Mouse (Mus musculus) intestine, embryonic 14.5 days (tissue): Measurements from ENCODE around the gene Cbx1. TPM values are rescaled to one million over a fixed set of nuclear protein-coding genes. Genes with fewer than 3 reads are reported as not detected.

Experiments
- ATAC-seq: fragments of 200-750 bp; cut with Nextera tagmentation; replicated peaks from 2 replicates; pipeline ENCODE4 v1.8.0; 2017; ENCODE audit warnings: low read depth, moderate number of reproducible peaks, moderate TSS enrichment, moderate library complexity; ENCODE audit not compliant: low FRiP score, low TSS enrichment
- DNase-seq: peaks from one replicate; pipeline ENCODE4 v3.0.0-alpha.2; 2018; ENCODE audit warnings: low spot score
- H3K27ac ChIP-seq: fragments of 300-500 bp; sonication (generic); 2 replicates; pipeline ENCODE4 v1.5.1; 2014; ENCODE audit warnings: low read depth, mild to moderate bottlenecking, control low read depth
- H3K27me3 ChIP-seq: fragments of 300-500 bp; sonication (generic); replicated peaks from 2 replicates; pipeline ENCODE4 v1.6.1; 2014; ENCODE audit warnings: low read length, control low read depth; ENCODE audit not compliant: control insufficient read depth, insufficient read depth
- H3K36me3 ChIP-seq: fragments of 300-500 bp; sonication (generic); 2 replicates; pipeline ENCODE4 v1.6.1; 2014; ENCODE audit warnings: low read length, control low read depth; ENCODE audit not compliant: control insufficient read depth, insufficient read depth
- H3K4me1 ChIP-seq: fragments of 300-500 bp; sonication (generic); replicated peaks from 2 replicates; pipeline ENCODE4 v1.6.1; 2014; ENCODE audit warnings: low read length, control low read depth, mixed read lengths; ENCODE audit not compliant: control insufficient read depth, insufficient read depth
- H3K4me2 ChIP-seq: fragments of 300-500 bp; sonication (generic); 2 replicates; pipeline ENCODE4 v1.6.1; 2014; ENCODE audit warnings: low read length
- H3K4me3 ChIP-seq: fragments of 300-500 bp; sonication (generic); 2 replicates; pipeline ENCODE4 v1.5.1; 2014; ENCODE audit warnings: low read depth, low read length, control low read depth, mixed read lengths
- H3K9ac ChIP-seq: fragments of 300-500 bp; sonication (generic); 2 replicates; pipeline ENCODE4 v1.6.1; 2014; ENCODE audit warnings: mild to moderate bottlenecking, low read length
- H3K9me3 ChIP-seq: fragments of 300-500 bp; sonication (generic); 2 replicates; pipeline ENCODE4 v1.6.1; 2016; ENCODE audit warnings: low read length, control low read depth; ENCODE audit not compliant: control insufficient read depth
- WGBS: fragments of 180-500 bp; shearing (Covaris S2); extraction: QIAGEN DNeasy Blood & Tissue Kit; methylation state at CpG from one replicate; pipeline ENCODE4 v1.1.7; 2014; 5-methylcytosine and 5-hydroxymethylcytosine counted together
- polyA plus RNA-seq: library from polyadenylated mRNA; unstranded; fragments of >200 nt; fragmentation: Nextera tagmentation; extraction: Ambion mirVana; gene quantifications from 2 replicates; pipeline ENCODE4 v1.2.1, GENCODE M21; 2014

Cbx1 gene
- polyA plus RNA-seq, 1 experiment from 2014 or later = 87.8 TPM

DNA sequence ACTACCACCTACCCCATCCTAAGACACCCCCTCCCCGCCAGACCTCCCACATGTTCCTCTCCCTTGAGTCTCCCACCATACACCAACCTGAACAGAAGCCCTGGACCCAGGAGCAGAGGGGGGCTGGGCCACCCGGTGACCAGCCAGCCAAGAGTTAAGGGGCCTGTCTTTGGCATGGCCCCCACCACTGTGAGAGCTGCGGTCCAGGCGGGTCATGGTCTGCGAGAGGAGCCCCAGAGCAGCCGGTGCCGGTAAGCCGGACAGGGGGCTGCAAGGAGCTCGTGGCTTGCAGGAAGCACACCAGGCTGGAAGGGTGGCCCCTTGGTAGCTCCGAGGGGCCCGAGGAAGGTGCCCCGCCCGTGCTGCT lies 34.5 kb downstream of the Cbx1 start:
- Histone ChIP-seq H3K27ac (peak overlapping the region; percentile 36; the same call in 1 of the 2 replicates), H3K4me2 (peak overlapping the region; percentile 86), H3K4me1 (peaks cover 52% of the 10 kb centered on the region), H3K9me3 (no peaks in the 10 kb centered on the region), H3K27me3 (no peaks in the 10 kb centered on the region), H3K4me3 (peak overlapping the region; percentile 45), H3K36me3 (peaks cover 65% of the 10 kb centered on the region), H3K9ac (peak overlapping the region; percentile 38; the same call in 1 of the 2 replicates)
- WGBS = 10% methylated on average over 13 of the region's 13 CpGs
- DNase-seq = no peak
- ATAC-seq = peak; percentile 40; the same call in 1 of the 2 replicates

DNA sequence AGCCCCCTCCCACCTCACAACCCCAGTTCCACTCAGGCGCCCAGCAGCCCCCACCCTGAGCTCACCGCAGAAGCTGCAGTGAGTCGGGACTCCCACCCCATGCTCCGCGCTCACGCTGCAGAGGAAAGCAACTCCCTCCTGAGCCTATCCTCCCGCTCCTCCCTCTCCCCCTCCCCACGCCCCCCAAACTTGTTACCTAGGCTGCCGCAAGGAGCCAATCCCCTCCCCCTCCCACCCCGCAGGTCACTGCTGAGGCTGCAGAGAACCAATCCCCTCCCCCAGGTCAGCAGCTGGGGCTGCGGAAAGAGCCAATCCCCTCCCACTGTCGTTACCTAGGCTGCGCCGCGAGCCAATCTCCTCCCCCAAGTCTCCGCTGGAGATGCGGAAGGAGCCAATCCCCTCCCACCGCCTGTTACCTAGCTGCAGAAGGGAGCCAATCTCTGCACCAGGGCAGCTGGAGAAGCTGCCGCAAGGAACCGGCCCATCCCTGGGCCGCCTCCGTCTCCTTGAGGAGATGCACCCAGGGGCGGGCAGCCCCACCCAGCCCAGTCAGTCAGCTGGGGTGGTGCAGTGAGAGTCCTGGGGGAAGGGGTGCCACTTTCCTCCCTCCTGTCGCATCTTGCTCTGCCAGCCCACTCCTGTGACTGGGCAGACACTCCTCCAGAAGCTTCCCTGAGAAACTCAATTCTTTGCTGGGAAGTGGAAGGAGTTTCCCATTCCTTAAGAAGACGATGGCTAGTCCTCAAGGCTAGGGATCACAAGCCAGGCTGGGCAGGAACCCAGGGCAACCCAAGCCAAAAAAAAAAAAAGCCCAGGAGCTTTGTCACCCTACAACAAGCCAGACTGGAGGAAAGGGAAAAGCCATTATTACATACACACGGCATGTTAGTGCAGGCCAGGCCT lies 35.2 kb downstream of the Cbx1 start:
- Histone ChIP-seq H3K4me2 (peak overlapping the region; percentile 86), H3K9ac (peak overlapping the region; percentile 38; the same call in 1 of the 2 replicates), H3K4me1 (peaks cover 57% of the 10 kb centered on the region), H3K9me3 (no peaks in the 10 kb centered on the region), H3K27ac (peak overlapping the region; percentile 75), H3K27me3 (no peaks in the 10 kb centered on the region), H3K4me3 (peak overlapping the region; percentile 45), H3K36me3 (peaks cover 58% of the 10 kb centered on the region)
- ATAC-seq (peak; percentile 88), DNase-seq (peak; percentile 90)
- 2% methylated on average over 23 of the region's 26 CpGs for whole genome bisulfite sequencing

DNA sequence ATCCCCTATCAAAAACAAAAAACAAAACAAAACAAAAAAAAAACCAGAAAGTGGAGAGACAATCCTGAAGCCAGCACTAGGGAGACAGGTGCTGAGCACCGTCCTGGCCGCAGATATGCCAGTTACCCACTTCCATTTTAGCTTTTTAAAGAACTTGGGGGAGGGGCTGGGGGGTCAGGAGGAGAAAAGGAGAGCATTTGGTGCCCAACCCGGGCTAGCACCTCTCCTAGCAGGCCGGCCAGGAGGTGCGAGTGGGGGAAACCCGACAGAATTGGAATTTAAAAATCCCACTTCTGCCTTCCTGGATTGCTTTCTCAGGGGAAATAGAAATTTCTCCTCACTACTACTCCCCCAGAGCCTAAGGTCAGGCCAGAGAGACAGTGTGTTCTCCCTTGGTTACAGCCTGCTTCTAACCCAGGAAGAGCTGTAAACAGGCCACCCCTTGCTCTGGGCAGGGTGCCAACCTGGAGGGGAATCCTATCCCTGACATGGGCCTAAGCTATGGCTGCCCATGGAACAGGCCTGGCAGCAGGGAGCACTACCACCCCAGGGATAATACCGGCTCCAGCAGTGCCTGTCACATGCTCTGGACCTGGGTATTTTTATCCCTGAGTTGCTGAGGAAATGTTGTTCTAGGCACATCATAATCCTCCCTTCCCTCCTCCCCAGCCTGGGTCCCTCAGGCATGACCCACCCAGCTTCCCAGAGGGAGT lies 36.0 kb downstream of the Cbx1 start:
- no peak for ATAC-seq
- no peak overlapping the region for H3K4me3 ChIP-seq
- H3K36me3 ChIP-seq = peaks cover 50% of the 10 kb centered on the region

DNA sequence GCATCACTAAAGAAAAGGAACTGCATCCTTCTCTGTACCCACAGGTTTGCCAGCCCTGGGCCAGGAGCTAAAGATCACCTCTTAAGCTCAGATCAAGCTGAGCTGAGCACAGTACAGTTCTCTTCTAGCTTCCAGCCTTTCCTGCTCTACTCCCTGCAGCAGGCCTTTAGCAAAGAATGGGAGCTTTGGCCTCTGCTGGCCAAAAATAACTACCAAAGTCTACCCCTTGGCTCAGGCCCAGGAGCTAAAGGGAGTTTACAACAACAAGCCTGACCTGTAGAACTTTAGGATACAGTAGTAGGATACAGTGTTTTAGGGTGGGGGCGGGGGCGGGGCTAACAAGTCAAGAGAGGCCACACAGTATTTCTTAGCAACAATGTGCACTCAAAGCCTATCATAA lies 37.6 kb downstream of the Cbx1 start:
- no peak for ATAC-seq
- H3K27me3 ChIP-seq = no peaks in the 10 kb centered on the region
- H3K4me1 ChIP-seq = peaks cover 57% of the 10 kb centered on the region

More for the DNA sequence above, 36.0 kb downstream of the Cbx1 start:
- peak overlapping the region; percentile 86 for H3K4me2 ChIP-seq
- H3K9me3 ChIP-seq = no peaks in the 10 kb centered on the region
- WGBS = 33% methylated on average over 7 of the region's 7 CpGs
- peak overlapping the region; percentile 75 for H3K27ac ChIP-seq
- peak; percentile 57 for DNase-seq
- H3K4me1 ChIP-seq = peaks cover 57% of the 10 kb centered on the region
- H3K27me3 ChIP-seq = no peaks in the 10 kb centered on the region
- no peak overlapping the region for H3K9ac ChIP-seq

DNA sequence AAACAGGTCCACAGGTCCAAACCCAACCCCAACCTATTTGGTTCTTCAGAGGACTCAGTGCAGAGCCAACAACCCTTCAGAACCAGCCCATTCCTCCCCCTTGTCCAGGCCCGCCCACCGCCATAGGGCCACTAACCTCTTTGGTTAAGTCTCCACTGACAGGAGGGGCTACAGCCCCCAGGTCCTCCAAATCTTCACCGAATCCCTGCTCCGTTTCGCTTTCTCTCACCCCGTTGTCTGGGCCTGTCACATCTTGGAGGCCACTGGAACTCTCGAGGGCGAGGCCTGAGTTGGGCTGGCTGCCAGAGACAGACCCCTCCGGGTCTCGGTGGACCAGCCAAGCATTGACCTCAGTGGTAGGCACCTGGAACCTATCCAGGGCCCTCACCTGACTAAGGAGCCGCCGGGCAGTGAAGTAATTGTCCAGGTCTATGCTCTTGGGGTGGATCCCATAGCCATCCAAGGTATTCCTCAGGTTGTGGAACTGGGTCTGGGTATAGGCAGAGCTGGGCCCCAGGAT lies 38.2 kb downstream of the Cbx1 start:
- ATAC-seq (no peak), DNase-seq (no peak)
- Histone ChIP-seq H3K9ac (peak overlapping the region; percentile 11; the same call in 1 of the 2 replicates), H3K36me3 (peaks cover 28% of the 10 kb centered on the region), H3K9me3 (no peaks in the 10 kb centered on the region), H3K4me2 (peak overlapping the region; percentile 26), H3K27me3 (no peaks in the 10 kb centered on the region), H3K27ac (no peak overlapping the region), H3K4me3 (no peak overlapping the region), H3K4me1 (peaks cover 57% of the 10 kb centered on the region)
- 86% methylated on average over 12 of the region's 12 CpGs for WGBS

More for the DNA sequence above, 37.6 kb downstream of the Cbx1 start:
- no peak for DNase-seq
- peaks cover 34% of the 10 kb centered on the region for H3K36me3 ChIP-seq
- peak overlapping the region; percentile 16 for H3K9ac ChIP-seq
- WGBS = 77% methylated on average over 2 of the region's 2 CpGs
- H3K9me3 ChIP-seq = no peaks in the 10 kb centered on the region
- peak overlapping the region; percentile 26 for H3K4me2 ChIP-seq
- H3K27ac ChIP-seq = no peak overlapping the region
- H3K4me3 ChIP-seq = 0 out of 2 replicates have a peak overlapping the region, but pooled peaks have one; percentile 2

DNA sequence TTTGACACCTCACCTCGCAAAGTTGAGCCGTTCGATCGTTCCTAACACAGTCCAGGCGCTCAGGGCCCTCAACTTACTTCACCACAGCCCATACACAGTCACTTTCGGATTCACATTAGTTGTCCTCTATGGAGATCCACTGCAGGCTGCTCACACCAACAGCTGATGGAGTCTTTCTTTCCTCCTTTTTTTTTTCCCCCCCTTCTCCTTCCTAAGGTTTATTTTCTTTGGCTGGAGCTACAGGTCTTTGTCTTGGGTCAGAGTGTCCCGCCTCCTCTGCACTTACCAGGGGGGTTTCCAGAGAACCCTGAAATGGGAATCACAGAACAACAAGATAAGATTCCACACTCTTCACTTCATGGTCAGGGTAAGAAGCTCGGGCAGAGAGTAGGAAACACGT lies 39.0 kb downstream of the Cbx1 start:
- no peak overlapping the region for H3K27ac ChIP-seq
- no peak overlapping the region for H3K9ac ChIP-seq
- peaks cover 23% of the 10 kb centered on the region for H3K36me3 ChIP-seq
- peaks cover 54% of the 10 kb centered on the region for H3K4me1 ChIP-seq
- H3K9me3 ChIP-seq = no peaks in the 10 kb centered on the region
- H3K4me2 ChIP-seq = no peak overlapping the region; the same call in 1 of the 2 replicates
- no peak overlapping the region for H3K4me3 ChIP-seq
- DNase-seq (no peak), ATAC-seq (no peak)
- 73% methylated on average over 9 of the region's 9 CpGs for WGBS
- no peaks in the 10 kb centered on the region for H3K27me3 ChIP-seq

DNA sequence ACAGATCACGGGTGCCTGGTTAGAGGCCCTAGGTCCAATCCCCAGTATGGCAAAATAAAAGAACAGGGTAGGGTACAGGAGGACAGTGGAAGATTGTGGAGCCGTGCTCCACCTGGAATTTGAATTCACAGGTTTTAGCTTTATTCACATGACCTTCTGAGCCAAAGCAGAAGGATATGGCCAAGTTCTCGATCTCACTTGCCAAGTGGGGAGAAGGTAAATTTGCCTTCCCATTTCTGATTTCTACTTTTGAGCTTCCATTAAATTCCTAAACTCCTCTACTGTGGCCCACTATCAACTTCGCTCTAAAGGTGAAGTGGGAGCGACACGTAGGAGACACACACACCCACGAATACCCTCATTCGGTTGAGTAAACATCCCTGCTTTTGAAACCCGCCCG lies 40.0 kb downstream of the Cbx1 start:
- Histone ChIP-seq H3K9ac (peak overlapping the region; percentile 83), H3K27ac (peak overlapping the region; percentile 97), H3K36me3 (peaks cover 23% of the 10 kb centered on the region), H3K4me2 (peak overlapping the region; percentile 87), H3K9me3 (no peaks in the 10 kb centered on the region), H3K4me3 (peak overlapping the region; percentile 71), H3K4me1 (peaks cover 46% of the 10 kb centered on the region), H3K27me3 (no peaks in the 10 kb centered on the region)
- ATAC-seq = no peak
- DNase-seq = no peak
- 12% methylated on average over 10 of the region's 10 CpGs for WGBS

DNA sequence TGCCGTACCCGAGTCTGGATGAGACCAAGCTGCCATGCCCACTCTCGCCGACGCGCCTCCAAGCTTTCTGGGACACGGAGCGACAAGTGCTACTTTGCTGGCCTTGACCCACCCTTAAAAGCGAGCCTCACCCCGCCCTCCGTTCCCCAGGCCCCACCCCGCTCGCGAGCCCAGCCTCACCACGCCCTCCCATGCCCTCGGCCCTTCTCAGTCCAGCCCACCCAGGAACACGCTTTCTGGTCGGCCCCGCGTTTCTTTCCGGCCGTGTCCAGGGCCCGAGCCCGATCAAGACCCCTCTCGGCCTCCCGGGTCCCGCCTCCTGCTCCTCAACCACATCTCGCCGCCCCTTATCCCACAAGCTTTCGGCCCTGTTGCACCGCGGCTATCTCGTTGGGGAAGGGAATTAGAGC lies 40.5 kb downstream of the Cbx1 start:
- peaks cover 23% of the 10 kb centered on the region for H3K36me3 ChIP-seq
- H3K4me3 ChIP-seq = peak overlapping the region; percentile 71
- WGBS = under 1% methylated on average over 33 of the region's 33 CpGs
- H3K27me3 ChIP-seq = no peaks in the 10 kb centered on the region
- DNase-seq (peak; percentile 94), ATAC-seq (peak; percentile 72)
- peak overlapping the region; percentile 83 for H3K9ac ChIP-seq
- peak overlapping the region; percentile 97 for H3K27ac ChIP-seq
- H3K4me1 ChIP-seq = peaks cover 43% of the 10 kb centered on the region
- no peaks in the 10 kb centered on the region for H3K9me3 ChIP-seq
- H3K4me2 ChIP-seq = peak overlapping the region; percentile 87
